Mouse (Mus musculus): Measurements from ENCODE around the gene Defb43.

- TF ChIP-seq CTCF (IDR thresholded peaks at IDR 0.05; ENCODE audit: borderline replicate concordance, insufficient read depth, low read length) (no peak), POLR2A (IDR thresholded peaks at IDR 0.05; ENCODE audit: low read depth, low read length) (no peak)
Observed at GRCm38 (mm10) chr14:62979815-62980214, 31.8 kb upstream of the Defb43 start.
